Mouse (Mus musculus) forebrain, postnatal 0 days (tissue): Measurements from ENCODE around the gene Olfr606. TPM values are rescaled to one million over a fixed set of nuclear protein-coding genes. Genes with fewer than 3 reads are reported as not detected.
"Not testable (repeated sequence)": the region's sequence is repeated elsewhere in the genome, so short reads cannot be mapped to it uniquely, and the experiment has no call there.

Experiments used
- ATAC-seq: fragments of 200-750 bp; cut with Nextera tagmentation; 2 replicates; pipeline ENCODE4 v1.8.0; 2017; ENCODE audit warnings: mild to moderate bottlenecking, moderate library complexity
- DNase-seq: peaks from one replicate; pipeline ENCODE4 v3.0.0-alpha.2; 2015
- H3K27ac ChIP-seq: fragments of 300-500 bp; sonication (generic); 2 replicates; pipeline ENCODE4 v1.5.1; 2014; ENCODE audit warnings: low read depth, mild to moderate bottlenecking, antibody characterized with exemption, low read length, moderate library complexity, mixed read lengths
- H3K27me3 ChIP-seq: fragments of 300-500 bp; sonication (generic); 2 replicates; pipeline ENCODE4 v1.6.1; 2014; ENCODE audit warnings: mild to moderate bottlenecking, low read length, mixed read lengths; ENCODE audit not compliant: insufficient read depth
- H3K36me3 ChIP-seq: fragments of 300-500 bp; sonication (generic); 2 replicates; pipeline ENCODE4 v1.6.1; 2014; ENCODE audit warnings: mild to moderate bottlenecking, moderate library complexity; ENCODE audit not compliant: insufficient read depth
- H3K4me1 ChIP-seq: fragments of 300-500 bp; sonication (generic); 2 replicates; pipeline ENCODE4 v1.6.1; 2014; ENCODE audit warnings: antibody characterized with exemption; ENCODE audit not compliant: insufficient read depth
- H3K4me2 ChIP-seq: fragments of 300-500 bp; sonication (generic); 2 replicates; pipeline ENCODE4 v1.6.1; 2014; ENCODE audit warnings: low read depth, mild to moderate bottlenecking, moderate library complexity
- H3K4me3 ChIP-seq: fragments of 300-500 bp; sonication (generic); 2 replicates; pipeline ENCODE4 v1.5.1; 2014; ENCODE audit warnings: low read depth, low read length, mixed read lengths
- H3K9ac ChIP-seq: fragments of 300-500 bp; sonication (generic); 2 replicates; pipeline ENCODE4 v1.6.1; 2014; ENCODE audit warnings: mild to moderate bottlenecking
- H3K9me3 ChIP-seq: fragments of 300-500 bp; sonication (generic); 2 replicates; pipeline ENCODE4 v1.6.1; 2016; ENCODE audit warnings: low read length
- CTCF ChIP-seq: sonication (generic); IDR thresholded peaks from 2 replicates; pipeline ENCODE4 v1.5.1; 2016; ENCODE audit warnings: antibody characterized with exemption, control low read depth, low read depth
- WGBS: fragments of 180-500 bp; shearing (Covaris S2); extraction: QIAGEN DNeasy Blood & Tissue Kit; methylation state at CpG from one replicate; pipeline ENCODE4 v1.1.7; 2014; 5-methylcytosine and 5-hydroxymethylcytosine counted together
- polyA plus RNA-seq: library from polyadenylated mRNA; unstranded; fragments of >200 nt; fragmentation: Nextera tagmentation; extraction: Ambion mirVana; gene quantifications from 2 replicates; pipeline ENCODE4 v1.2.1, GENCODE M21; 2015
- total RNA-seq: library from RNA; depleted of rRNA; stranded (reverse); fragments of >200 nt; gene quantifications from 2 replicates; pipeline ENCODE4 v1.2.3, GENCODE M21; 2014; rRNA removed

Olfr606 gene
- total RNA-seq (not detected in 2 replicates), polyA plus RNA-seq (not detected in 2 replicates)

GRCm38 (mm10) chr7:103448746-103449145 lies at the start of gene Olfr606:
Gene Olfr606, plus strand, starts transcription at chr7:103449046.
- no peaks in the 10 kb centered on the region for H3K9me3 ChIP-seq
- WGBS = 94% methylated on average over 2 of the region's 2 CpGs
- TF ChIP-seq CTCF = no peak
- H3K27ac ChIP-seq = no peak within 1 kb of the TSS
- no peaks in the 10 kb centered on the region for H3K27me3 ChIP-seq
- H3K36me3 ChIP-seq = no peaks in the 10 kb centered on the region
- H3K4me2 ChIP-seq = no peak within 1 kb of the TSS
- ATAC-seq (no peak), DNase-seq (no peak)
- no peak within 1 kb of the TSS for H3K9ac ChIP-seq
- no peaks in the 10 kb centered on the region for H3K4me1 ChIP-seq
- H3K4me3 ChIP-seq = no peak within 1 kb of the TSS

GRCm38 (mm10) chr7:103406521-103407055 lies 42.3 kb upstream of the Olfr606 start:
- WGBS = 84% methylated on average over 3 of the region's 3 CpGs

DNA sequence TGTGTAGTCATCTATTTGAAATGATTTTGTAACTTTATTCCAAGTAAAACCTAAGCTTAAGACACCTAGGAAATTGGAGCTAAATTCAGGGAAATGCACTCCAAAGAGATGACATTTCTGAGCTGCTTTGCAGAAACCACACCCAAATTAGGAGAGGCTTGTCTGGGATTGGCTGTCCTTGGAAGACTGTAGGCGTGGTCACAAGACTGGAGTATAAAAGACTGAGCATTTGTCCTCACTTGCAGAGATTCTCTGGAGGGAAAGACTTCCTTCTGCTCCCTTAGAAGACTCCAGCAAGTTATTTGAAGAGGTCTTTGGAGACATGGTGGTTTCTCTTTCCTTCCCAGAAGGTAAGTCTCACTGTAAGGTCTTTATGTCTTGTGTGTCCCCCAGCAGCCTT lies 34.1 kb upstream of the Olfr606 start, which contains the start of gene Usp17lc:
Usp17lc (plus strand) TSS at position 301 of the 400 bp plus-strand sequence.
- not testable (repeated sequence) for H3K27ac ChIP-seq, H3K9me3 ChIP-seq, H3K4me2 ChIP-seq, H3K4me1 ChIP-seq, ATAC-seq, H3K36me3 ChIP-seq, H3K27me3 ChIP-seq, H3K9ac ChIP-seq, DNase-seq, H3K4me3 ChIP-seq
- 55% methylated on average over 1 of the region's 1 CpGs for WGBS

More at GRCm38 (mm10) chr7:103406521-103407055, 42.3 kb upstream of the Olfr606 start:
- H3K27me3 ChIP-seq, H3K36me3 ChIP-seq, H3K9ac ChIP-seq, H3K27ac ChIP-seq, H3K9me3 ChIP-seq, DNase-seq, H3K4me2 ChIP-seq, H3K4me3 ChIP-seq, ATAC-seq, H3K4me1 ChIP-seq: not testable (repeated sequence)

GRCm38 (mm10) chr7:103445339-103445738 lies 3.5 kb upstream of the Olfr606 start, which contains the start of gene Olfr605:
Gene Olfr605, minus strand, starts transcription at chr7:103445439.
- Histone ChIP-seq H3K9ac (no peak within 1 kb of the TSS), H3K27me3 (no peaks in the 10 kb centered on the region), H3K36me3 (no peaks in the 10 kb centered on the region), H3K9me3 (no peaks in the 10 kb centered on the region), H3K27ac (no peak within 1 kb of the TSS), H3K4me3 (no peak within 1 kb of the TSS), H3K4me1 (no peaks in the 10 kb centered on the region), H3K4me2 (no peak within 1 kb of the TSS)
- no peak for TF ChIP-seq CTCF
- ATAC-seq (no peak), DNase-seq (no peak)
- whole genome bisulfite sequencing = 83% methylated on average over 1 of the region's 1 CpGs

GRCm38 (mm10) chr7:103460590-103460989 lies 11.7 kb downstream of the Olfr606 start:
- Histone ChIP-seq H3K36me3 (no peaks in the 10 kb centered on the region), H3K9me3 (no peaks in the 10 kb centered on the region), H3K27me3 (no peaks in the 10 kb centered on the region), H3K4me1 (no peaks in the 10 kb centered on the region), H3K4me2 (no peak overlapping the region), H3K27ac (no peak overlapping the region), H3K4me3 (no peak overlapping the region), H3K9ac (no peak overlapping the region)
- DNase-seq = no peak
- 92% methylated on average over 5 of the region's 5 CpGs for WGBS
- no peak for ATAC-seq
- no peak for TF ChIP-seq CTCF

DNA sequence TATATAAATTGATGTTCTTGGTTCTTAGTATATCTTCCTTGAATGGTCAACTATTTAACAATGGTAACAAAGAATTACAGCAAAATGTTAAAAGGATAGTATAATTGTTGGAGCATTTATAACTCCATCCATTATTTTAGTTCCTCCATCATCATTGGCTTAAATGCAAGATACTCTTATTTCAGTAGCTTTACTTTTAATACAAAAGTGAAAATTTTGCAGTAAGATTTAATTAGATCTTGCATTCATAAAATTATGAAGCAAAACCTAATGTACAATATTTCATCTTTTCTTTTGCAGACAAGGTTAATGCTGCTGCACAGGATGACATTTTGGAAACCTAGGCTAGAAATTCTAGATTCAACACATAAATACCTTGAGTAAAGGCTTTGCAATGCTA lies 20.7 kb downstream of the Olfr606 start, which contains the start of gene Olfr608:
Olfr608 (plus strand) TSS at position 301 of the 400 bp plus-strand sequence.
- H3K4me1 ChIP-seq = no peaks in the 10 kb centered on the region
- no peaks in the 10 kb centered on the region for H3K9me3 ChIP-seq
- no peaks in the 10 kb centered on the region for H3K27me3 ChIP-seq
- H3K4me3 ChIP-seq = no peak within 1 kb of the TSS
- H3K36me3 ChIP-seq = no peaks in the 10 kb centered on the region
- no peak within 1 kb of the TSS for H3K27ac ChIP-seq
- no peak for TF ChIP-seq CTCF
- ATAC-seq = no peak
- DNase-seq = no peak
- no peak within 1 kb of the TSS for H3K9ac ChIP-seq
- no peak within 1 kb of the TSS for H3K4me2 ChIP-seq

DNA sequence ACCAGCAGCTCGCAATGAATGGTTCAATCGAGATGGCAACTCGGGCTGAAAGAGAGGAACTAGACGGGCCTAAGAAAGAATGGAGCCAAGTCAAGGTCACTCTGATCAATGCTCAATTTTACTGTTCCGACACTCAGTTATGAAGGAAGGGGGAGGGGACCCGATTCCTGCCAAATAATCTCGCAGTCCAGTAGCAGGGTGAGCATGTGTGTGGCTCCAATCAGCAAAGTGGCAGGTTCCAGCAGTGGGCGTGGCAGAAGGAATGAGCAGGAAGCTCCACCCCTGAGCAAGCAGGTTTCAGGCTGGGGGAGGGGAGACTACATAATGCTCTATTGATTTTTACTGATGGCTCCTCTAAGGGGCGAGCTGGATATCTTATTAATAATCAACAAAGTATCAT lies 28.3 kb downstream of the Olfr606 start:
- H3K4me3 ChIP-seq, H3K4me1 ChIP-seq, ATAC-seq, H3K36me3 ChIP-seq, DNase-seq, H3K9ac ChIP-seq, H3K27me3 ChIP-seq, H3K27ac ChIP-seq, H3K4me2 ChIP-seq, H3K9me3 ChIP-seq: not testable (repeated sequence)
- WGBS = 80% methylated on average over 9 of the region's 9 CpGs
